Mouse (Mus musculus): ENCODE measurements around the gene Wbp1. TPM values are rescaled to one million over a fixed set of nuclear protein-coding genes. Genes with fewer than 3 reads are reported as not detected.

The Wbp1 gene
- total RNA-seq, 2 experiments from 2014 or later: 55.9 to 56.1 TPM

- DNase-seq (ENCODE audit: low spot score in 2 of 2): peak in 1 of 2 experiments; percentile 43
- Histone ChIP-seq H3K4me3 (peak overlapping the region; percentile 78), H3K27ac (peak overlapping the region; percentile 83)
- no peak for TF ChIP-seq CTCF (conservative IDR thresholded peaks at IDR 0.05)
Measured at GRCm38 (mm10) chr6:83155552-83156238, 34.3 kb upstream of the Wbp1 start.

- no peak overlapping the region for H3K4me3 ChIP-seq
- no peak for DNase-seq (ENCODE audit: low spot score in 2 of 2)
- H3K27ac ChIP-seq: no peak overlapping the region
- TF ChIP-seq CTCF (conservative IDR thresholded peaks at IDR 0.05): no peak
Measured at GRCm38 (mm10) chr6:83153485-83153884, 32.1 kb upstream of the Wbp1 start.

GRCm38 (mm10) chr6:83153038-83153437, 31.7 kb upstream of the Wbp1 start:
- DNase-seq (ENCODE audit: low spot score in 2 of 2): no peak
- TF ChIP-seq CTCF (conservative IDR thresholded peaks at IDR 0.05): no peak
- Histone ChIP-seq H3K4me3 (no peak overlapping the region), H3K27ac (no peak overlapping the region)

- Histone ChIP-seq H3K27ac (no peak overlapping the region), H3K4me3 (no peak overlapping the region)
- no peak for DNase-seq (ENCODE audit: low spot score in 2 of 2)
- TF ChIP-seq CTCF (conservative IDR thresholded peaks at IDR 0.05): no peak
Measured at GRCm38 (mm10) chr6:83151721-83152120, 30.4 kb upstream of the Wbp1 start.

- no peak overlapping the region for H3K4me3 ChIP-seq
- TF ChIP-seq CTCF (conservative IDR thresholded peaks at IDR 0.05): no peak
- DNase-seq (ENCODE audit: low spot score in 2 of 2): no peak
Measured at GRCm38 (mm10) chr6:83147280-83147679, 25.9 kb upstream of the Wbp1 start.

GRCm38 (mm10) chr6:83145805-83146204, 24.4 kb upstream of the Wbp1 start:
- Histone ChIP-seq H3K27ac (peak overlapping the region; percentile 58; the same call in 1 of the 2 replicates), H3K4me3 (no peak overlapping the region)
- no peak for DNase-seq (ENCODE audit: low spot score in 2 of 2)
- no peak for TF ChIP-seq CTCF (conservative IDR thresholded peaks at IDR 0.05)

More at GRCm38 (mm10) chr6:83147280-83147679, 25.9 kb upstream of the Wbp1 start:
- 0 out of 2 replicates have a peak overlapping the region, but pooled peaks have one; percentile 58 for H3K27ac ChIP-seq

- DNase-seq (ENCODE audit: low spot score in 2 of 2): no peak
- H3K4me3 ChIP-seq: no peak overlapping the region
- peak overlapping the region; percentile 58 for H3K27ac ChIP-seq
- TF ChIP-seq CTCF (conservative IDR thresholded peaks at IDR 0.05): peak; percentile 42
Measured at GRCm38 (mm10) chr6:83145209-83145608, 23.9 kb upstream of the Wbp1 start.

GRCm38 (mm10) chr6:83142886-83143285, 21.5 kb upstream of the Wbp1 start:
- no peak for TF ChIP-seq CTCF (conservative IDR thresholded peaks at IDR 0.05)
- no peak for DNase-seq (ENCODE audit: low spot score in 2 of 2)
- peak overlapping the region; percentile 96 for H3K27ac ChIP-seq
- H3K4me3 ChIP-seq: peak overlapping the region; percentile 63

- Histone ChIP-seq H3K27ac (peak overlapping the region; percentile 96), H3K4me3 (peak overlapping the region; percentile 63)
- DNase-seq (ENCODE audit: low spot score in 2 of 2): peak in 1 of 2 experiments; percentile 76
- peak; percentile 37; the same call in 1 of the 2 replicates for TF ChIP-seq CTCF (conservative IDR thresholded peaks at IDR 0.05)
Measured at GRCm38 (mm10) chr6:83142211-83142731, 20.9 kb upstream of the Wbp1 start.

GRCm38 (mm10) chr6:83141636-83142035, 20.3 kb upstream of the Wbp1 start:
- H3K27ac ChIP-seq: peak overlapping the region; percentile 96
- no peak for TF ChIP-seq CTCF (conservative IDR thresholded peaks at IDR 0.05)
- H3K4me3 ChIP-seq: peak overlapping the region; percentile 63

GRCm38 (mm10) chr6:83140044-83140443, 18.7 kb upstream of the Wbp1 start:
- Histone ChIP-seq H3K4me3 (no peak overlapping the region), H3K27ac (no peak overlapping the region; the same call in 1 of the 2 replicates)
- no peak for TF ChIP-seq CTCF (conservative IDR thresholded peaks at IDR 0.05)
- no peak for DNase-seq (ENCODE audit: low spot score in 2 of 2)

More at GRCm38 (mm10) chr6:83141636-83142035, 20.3 kb upstream of the Wbp1 start:
- no peak for DNase-seq (ENCODE audit: low spot score in 2 of 2)

- DNase-seq (ENCODE audit: low spot score in 2 of 2): no peak
- peak overlapping the region; percentile 93 for H3K27ac ChIP-seq
- no peak for TF ChIP-seq CTCF (conservative IDR thresholded peaks at IDR 0.05)
- peak overlapping the region; percentile 52 for H3K4me3 ChIP-seq
Measured at GRCm38 (mm10) chr6:83138056-83138455, 16.7 kb upstream of the Wbp1 start.

- TF ChIP-seq CTCF (conservative IDR thresholded peaks at IDR 0.05): no peak
- DNase-seq (ENCODE audit: low spot score in 2 of 2): peak; percentile 66 to 73
- Histone ChIP-seq H3K27ac (peak overlapping the region; percentile 93), H3K4me3 (peak overlapping the region; percentile 52)
Measured at GRCm38 (mm10) chr6:83137576-83137950, 16.2 kb upstream of the Wbp1 start.
